Comparison of ENCODE assay signal across 9 mouse cellular contexts in genomic region chr17:49083594-49084380, GRCm38 (mm10).
DNase-seq lines count a peak whose midpoint lies in the region; ATAC-seq and TF ChIP-seq lines count a peak whose summit lies in the region.
"Had no signal": no experiment of that assay in that cellular context is flagged by ENCODE, and none has a peak within 500 bp of the region (broad histone marks: within the 10 kb centered on the region; RNA-seq: fewer than 3 reads in every experiment).

No protein-coding gene starts in this region.

- H3K9ac ChIP-seq in lung, embryonic 16.5 days (ENCODE audit: low read length), result no peak overlapping the region
- H3K9ac ChIP-seq in intestine, embryonic 15.5 days, result no peak overlapping the region
- no peak overlapping the region for H3K9ac ChIP-seq in liver, embryonic 11.5 days (ENCODE audit: low read depth, low read length)

- H3K4me3 ChIP-seq in cerebellum, adult 2 months (replicated peaks; ENCODE audit: insufficient read depth, low read depth, low read length), result no peak overlapping the region
- H3K4me3 ChIP-seq in lung, embryonic 16.5 days (ENCODE audit: low read length), result no peak overlapping the region
- H3K4me3 ChIP-seq in intestine, embryonic 15.5 days (replicated peaks), result no peak overlapping the region
- H3K4me3 ChIP-seq in liver, embryonic 11.5 days (ENCODE audit: low read depth, low read length), result no peak overlapping the region
- H3K4me3 ChIP-seq: heart, adult 2 months had no signal

- WGBS in cerebellum, adult 2 months, result 26% methylated on average over 9 of the region's 9 CpGs
- WGBS in lung, embryonic 16.5 days, result 58% methylated on average over 9 of the region's 9 CpGs
- WGBS in intestine, embryonic 15.5 days, result 70% methylated on average over 9 of the region's 9 CpGs
- WGBS in liver, embryonic 11.5 days, result 74% methylated on average over 9 of the region's 9 CpGs

- no peak for TF ChIP-seq CTCF in cerebellum, adult 2 months (IDR thresholded peaks at IDR 0.05; ENCODE audit: borderline replicate concordance, insufficient read depth, low read depth, low read length)

- no peak for TF ChIP-seq POLR2A in cerebellum, adult 2 months (IDR thresholded peaks at IDR 0.05; ENCODE audit: borderline replicate concordance, insufficient read depth, low read length)

- no peaks in the 10 kb centered on the region; the same call in 1 of the 2 replicates for H3K27me3 ChIP-seq in cerebellum, adult 2 months (ENCODE audit: control insufficient read depth, insufficient read depth, low read length)
- H3K27me3 ChIP-seq in lung, embryonic 16.5 days (ENCODE audit: control insufficient read depth, insufficient read depth, low read depth, low read length), result no peaks in the 10 kb centered on the region
- no peaks in the 10 kb centered on the region for H3K27me3 ChIP-seq in intestine, embryonic 15.5 days (replicated peaks)
- H3K27me3 ChIP-seq in liver, embryonic 11.5 days (replicated peaks; ENCODE audit: control insufficient read depth, insufficient read depth, low read length), result no peaks in the 10 kb centered on the region

- ATAC-seq in cerebellum, adult (ENCODE audit: insufficient number of reproducible peaks, low FRiP score, low TSS enrichment), result no peak
- peak; percentile 28; the same call in 1 of the 2 replicates for ATAC-seq in lung, embryonic 16.5 days (ENCODE audit: low read depth)
- ATAC-seq in intestine, embryonic 15.5 days, result no peak
- no peak for ATAC-seq in erythroid progenitor cell, adult 5-6 weeks (replicated peaks; ENCODE audit: low FRiP score, poor library complexity, severe bottlenecking)
- no peak for ATAC-seq in liver, embryonic 11.5 days (replicated peaks; ENCODE audit: low FRiP score)

- H3K27ac ChIP-seq in cerebellum, adult 2 months (ENCODE audit: insufficient read depth, low read length), result no peak overlapping the region
- H3K27ac ChIP-seq in lung, embryonic 16.5 days (ENCODE audit: low read length), result no peak overlapping the region
- H3K27ac ChIP-seq in intestine, embryonic 15.5 days, result no peak overlapping the region
- H3K27ac ChIP-seq in liver, embryonic 11.5 days (ENCODE audit: low read depth, low read length), result no peak overlapping the region
- H3K27ac ChIP-seq: heart, adult 2 months had no signal

- no peaks in the 10 kb centered on the region for H3K9me3 ChIP-seq in lung, embryonic 16.5 days (ENCODE audit: control insufficient read depth, low read length)
- no peaks in the 10 kb centered on the region for H3K9me3 ChIP-seq in intestine, embryonic 15.5 days
- H3K9me3 ChIP-seq in liver, embryonic 11.5 days (ENCODE audit: control insufficient read depth, low read length), result no peaks in the 10 kb centered on the region

- DNase-seq in cerebellum, adult 2 months, result peak; percentile 9
- peak; percentile 32 for DNase-seq in urinary bladder, postnatal 14 days (ENCODE audit: low spot score)
- no peak for DNase-seq in urinary bladder, postnatal 10 days (ENCODE audit: low spot score)
- DNase-seq in liver, embryonic 11.5 days (ENCODE audit: low spot score), result no peak

- no peak overlapping the region for H3K4me2 ChIP-seq in lung, embryonic 16.5 days (ENCODE audit: low read depth, low read length)
- H3K4me2 ChIP-seq in intestine, embryonic 15.5 days (replicated peaks), result no peak overlapping the region
- no peak overlapping the region for H3K4me2 ChIP-seq in liver, embryonic 11.5 days

- H3K4me1 ChIP-seq in cerebellum, adult 2 months (ENCODE audit: control insufficient read depth, insufficient read depth, low read length), result no peaks in the 10 kb centered on the region; the same call in 1 of the 2 replicates
- H3K4me1 ChIP-seq in lung, embryonic 16.5 days (replicated peaks; ENCODE audit: control insufficient read depth, insufficient read depth, low read length), result no peaks in the 10 kb centered on the region
- H3K4me1 ChIP-seq in intestine, embryonic 15.5 days (replicated peaks), result no peaks in the 10 kb centered on the region
- H3K4me1 ChIP-seq in liver, embryonic 11.5 days (replicated peaks; ENCODE audit: control insufficient read depth, insufficient read depth, low read length), result no peaks in the 10 kb centered on the region

- no peaks in the 10 kb centered on the region for H3K36me3 ChIP-seq in lung, embryonic 16.5 days (ENCODE audit: control insufficient read depth, insufficient read depth, low read length)
- H3K36me3 ChIP-seq in intestine, embryonic 15.5 days, result no peaks in the 10 kb centered on the region
- H3K36me3 ChIP-seq in liver, embryonic 11.5 days (ENCODE audit: control insufficient read depth, insufficient read depth, low read length), result no peaks in the 10 kb centered on the region

Comparison
In these comparisons a context has a peak if more than half of its experiments do, and no peak if none do; other contexts are left out.
1. DNase-seq: peak in cerebellum, adult 2 months (2 of 2) and urinary bladder, postnatal 14 days (single experiment); none in urinary bladder, postnatal 10 days (single experiment) and liver, embryonic 11.5 days (single experiment).